Mouse (Mus musculus) heart, embryonic 13.5 days (tissue): ENCODE data around the gene Lmf1. TPM values are rescaled to one million over a fixed set of nuclear protein-coding genes. Genes with fewer than 3 reads are reported as not detected.

Experiments used
- ATAC-seq: fragments of 200-750 bp; cut with Nextera tagmentation; 2 replicates; pipeline ENCODE4 v1.8.0; 2017; ENCODE audit warnings: moderate TSS enrichment; ENCODE audit not compliant: insufficient number of reproducible peaks, low FRiP score, low TSS enrichment; ENCODE audit errors: extremely low read depth
- H3K27ac ChIP-seq: fragments of 300-500 bp; sonication (generic); replicated peaks from 2 replicates; pipeline ENCODE4 v1.5.1; 2015; ENCODE audit warnings: moderate library complexity, mild to moderate bottlenecking, inconsistent platforms
- H3K27me3 ChIP-seq: fragments of 300-500 bp; sonication (generic); replicated peaks from 2 replicates; pipeline ENCODE4 v1.6.1; 2015; ENCODE audit warnings: mild to moderate bottlenecking, inconsistent platforms
- H3K36me3 ChIP-seq: fragments of 300-500 bp; sonication (generic); 2 replicates; pipeline ENCODE4 v1.6.1; 2015; ENCODE audit warnings: mild to moderate bottlenecking, inconsistent platforms
- H3K4me1 ChIP-seq: fragments of 300-500 bp; sonication (generic); 2 replicates; pipeline ENCODE4 v1.6.1; 2015; ENCODE audit warnings: inconsistent platforms
- H3K4me2 ChIP-seq: fragments of 300-500 bp; sonication (generic); 2 replicates; pipeline ENCODE4 v1.6.1; 2015; ENCODE audit warnings: inconsistent platforms, mild to moderate bottlenecking, moderate library complexity
- H3K4me3 ChIP-seq: fragments of 300-500 bp; sonication (generic); 2 replicates; pipeline ENCODE4 v1.5.1; 2015; ENCODE audit warnings: moderate library complexity, mild to moderate bottlenecking, inconsistent platforms
- H3K9ac ChIP-seq: fragments of 300-500 bp; sonication (generic); 2 replicates; pipeline ENCODE4 v1.6.1; 2015; ENCODE audit warnings: inconsistent platforms, mild to moderate bottlenecking, moderate library complexity
- H3K9me3 ChIP-seq: fragments of 300-500 bp; sonication (generic); 2 replicates; pipeline ENCODE4 v1.6.1; 2016; ENCODE audit warnings: inconsistent platforms
- WGBS: fragments of 180-500 bp; shearing (Covaris S2); methylation state at CpG from one replicate; pipeline ENCODE4 v1.1.7; 2015; ENCODE audit warnings: mixed read lengths; 5-methylcytosine and 5-hydroxymethylcytosine counted together
- polyA plus RNA-seq: library from polyadenylated mRNA; unstranded; fragments of >200 nt; fragmentation: Nextera tagmentation; extraction: Ambion mirVana; gene quantifications from 2 replicates; pipeline ENCODE4 v1.2.1, GENCODE M21; 2015

Gene Lmf1
- polyA plus RNA-seq, 1 experiment from 2014 or later = 30.2 TPM

- 72% methylated on average over 13 of the region's 13 CpGs for WGBS
- Histone ChIP-seq H3K9me3 (no peaks in the 10 kb centered on the region), H3K4me1 (peaks cover 16% of the 10 kb centered on the region), H3K27ac (no peak overlapping the region), H3K9ac (no peak overlapping the region), H3K27me3 (no peaks in the 10 kb centered on the region), H3K36me3 (peaks cover 23% of the 10 kb centered on the region), H3K4me2 (no peak overlapping the region), H3K4me3 (no peak overlapping the region)
- no peak for ATAC-seq
These were observed 64.8 kb downstream of the Lmf1 start for GRCm38 (mm10) chr17:25643517-25644294.

GRCm38 (mm10) chr17:25644761-25645160, 65.9 kb downstream of the Lmf1 start:
- no peak for ATAC-seq
- 71% methylated on average over 3 of the region's 3 CpGs for WGBS
- Histone ChIP-seq H3K4me3 (no peak overlapping the region), H3K9ac (no peak overlapping the region), H3K36me3 (peaks cover 34% of the 10 kb centered on the region), H3K27ac (no peak overlapping the region), H3K4me2 (no peak overlapping the region), H3K27me3 (no peaks in the 10 kb centered on the region), H3K9me3 (no peaks in the 10 kb centered on the region), H3K4me1 (peaks cover 16% of the 10 kb centered on the region)

- 84% methylated on average over 9 of the region's 9 CpGs for WGBS
- H3K4me2 ChIP-seq = no peak overlapping the region
- H3K9me3 ChIP-seq = peaks cover 3% of the 10 kb centered on the region; the same call in 1 of the 2 replicates
- H3K9ac ChIP-seq = no peak overlapping the region
- H3K27ac ChIP-seq = no peak overlapping the region
- ATAC-seq = no peak
- peaks cover 42% of the 10 kb centered on the region for H3K36me3 ChIP-seq
- H3K4me3 ChIP-seq = no peak overlapping the region
- no peaks in the 10 kb centered on the region for H3K27me3 ChIP-seq
- H3K4me1 ChIP-seq = peaks cover 16% of the 10 kb centered on the region
These were observed 66.8 kb downstream of the Lmf1 start for GRCm38 (mm10) chr17:25645661-25646060.

GRCm38 (mm10) chr17:25647901-25648300, 69.0 kb downstream of the Lmf1 start:
- no peak overlapping the region for H3K4me2 ChIP-seq
- ATAC-seq = no peak
- peaks cover 5% of the 10 kb centered on the region; the same call in 1 of the 2 replicates for H3K9me3 ChIP-seq
- no peak overlapping the region for H3K9ac ChIP-seq
- H3K27me3 ChIP-seq = no peaks in the 10 kb centered on the region
- peaks cover 16% of the 10 kb centered on the region for H3K4me1 ChIP-seq
- no peak overlapping the region for H3K27ac ChIP-seq
- H3K36me3 ChIP-seq = peaks cover 42% of the 10 kb centered on the region
- WGBS = 70% methylated on average over 10 of the region's 10 CpGs
- no peak overlapping the region for H3K4me3 ChIP-seq

- H3K9me3 ChIP-seq = peaks cover 5% of the 10 kb centered on the region; the same call in 1 of the 2 replicates
- no peaks in the 10 kb centered on the region for H3K27me3 ChIP-seq
- no peak overlapping the region for H3K9ac ChIP-seq
- ATAC-seq = peak; percentile 17; the same call in 1 of the 2 replicates
- H3K4me1 ChIP-seq = peaks cover 11% of the 10 kb centered on the region
- H3K36me3 ChIP-seq = peaks cover 42% of the 10 kb centered on the region
- 41% methylated on average over 15 of the region's 15 CpGs for WGBS
- H3K4me3 ChIP-seq = no peak overlapping the region
- no peak overlapping the region for H3K4me2 ChIP-seq
- no peak overlapping the region for H3K27ac ChIP-seq
These were observed 69.9 kb downstream of the Lmf1 start for GRCm38 (mm10) chr17:25648678-25649216.

- no peak overlapping the region for H3K9ac ChIP-seq
- H3K27me3 ChIP-seq = no peaks in the 10 kb centered on the region
- peaks cover 6% of the 10 kb centered on the region for H3K4me1 ChIP-seq
- peaks cover 5% of the 10 kb centered on the region; the same call in 1 of the 2 replicates for H3K9me3 ChIP-seq
- no peak overlapping the region for H3K27ac ChIP-seq
- 83% methylated on average over 7 of the region's 7 CpGs for WGBS
- no peak for ATAC-seq
- H3K4me2 ChIP-seq = no peak overlapping the region
- H3K36me3 ChIP-seq = peaks cover 43% of the 10 kb centered on the region
- no peak overlapping the region for H3K4me3 ChIP-seq
These were observed 71.8 kb downstream of the Lmf1 start for GRCm38 (mm10) chr17:25650726-25651125.

GRCm38 (mm10) chr17:25652272-25652671, 73.4 kb downstream of the Lmf1 start:
- H3K36me3 ChIP-seq = peaks cover 49% of the 10 kb centered on the region
- H3K4me2 ChIP-seq = no peak overlapping the region
- no peak for ATAC-seq
- peaks cover 18% of the 10 kb centered on the region for H3K4me1 ChIP-seq
- no peaks in the 10 kb centered on the region for H3K27me3 ChIP-seq
- peaks cover 5% of the 10 kb centered on the region; the same call in 1 of the 2 replicates for H3K9me3 ChIP-seq
- H3K9ac ChIP-seq = no peak overlapping the region
- no peak overlapping the region for H3K4me3 ChIP-seq
- 79% methylated on average over 8 of the region's 8 CpGs for WGBS
- H3K27ac ChIP-seq = no peak overlapping the region

- Histone ChIP-seq H3K9ac (no peak overlapping the region; the same call in 1 of the 2 replicates), H3K36me3 (peaks cover 28% of the 10 kb centered on the region), H3K4me3 (no peak overlapping the region), H3K4me2 (no peak overlapping the region), H3K27me3 (no peaks in the 10 kb centered on the region), H3K4me1 (peaks cover 12% of the 10 kb centered on the region), H3K9me3 (no peaks in the 10 kb centered on the region), H3K27ac (no peak overlapping the region; the same call in 1 of the 2 replicates)
- no peak for ATAC-seq
- 73% methylated on average over 12 of the region's 12 CpGs for WGBS
These were observed 77.4 kb downstream of the Lmf1 start for GRCm38 (mm10) chr17:25656142-25656825.

- Histone ChIP-seq H3K4me1 (peaks cover 12% of the 10 kb centered on the region), H3K4me3 (no peak overlapping the region), H3K27me3 (no peaks in the 10 kb centered on the region), H3K36me3 (peaks cover 28% of the 10 kb centered on the region), H3K27ac (peak overlapping the region; percentile 33), H3K9me3 (no peaks in the 10 kb centered on the region), H3K9ac (no peak overlapping the region; the same call in 1 of the 2 replicates), H3K4me2 (no peak overlapping the region)
- 31% methylated on average over 3 of the region's 3 CpGs for WGBS
- no peak for ATAC-seq
These were observed 77.9 kb downstream of the Lmf1 start for GRCm38 (mm10) chr17:25656826-25657189.

GRCm38 (mm10) chr17:25663213-25663835, 84.4 kb downstream of the Lmf1 start:
- WGBS = 33% methylated on average over 12 of the region's 12 CpGs
- Histone ChIP-seq H3K36me3 (peaks cover 3% of the 10 kb centered on the region; the same call in 1 of the 2 replicates), H3K27ac (no peak overlapping the region), H3K27me3 (peaks cover 13% of the 10 kb centered on the region; the same call in 1 of the 2 replicates), H3K4me3 (no peak overlapping the region), H3K4me2 (no peak overlapping the region), H3K9me3 (no peaks in the 10 kb centered on the region), H3K4me1 (peaks cover 9% of the 10 kb centered on the region; the same call in 1 of the 2 replicates), H3K9ac (peak overlapping the region; percentile 24; the same call in 1 of the 2 replicates)
- no peak for ATAC-seq

GRCm38 (mm10) chr17:25665485-25665884, 86.6 kb downstream of the Lmf1 start:
- 85% methylated on average over 6 of the region's 6 CpGs for WGBS
- no peaks in the 10 kb centered on the region for H3K9me3 ChIP-seq
- H3K4me3 ChIP-seq = no peak overlapping the region
- H3K4me2 ChIP-seq = no peak overlapping the region
- peaks cover 9% of the 10 kb centered on the region; the same call in 1 of the 2 replicates for H3K4me1 ChIP-seq
- H3K27me3 ChIP-seq = peaks cover 19% of the 10 kb centered on the region; the same call in 1 of the 2 replicates
- H3K9ac ChIP-seq = no peak overlapping the region
- peaks cover 3% of the 10 kb centered on the region; the same call in 1 of the 2 replicates for H3K36me3 ChIP-seq
- ATAC-seq = no peak
- H3K27ac ChIP-seq = no peak overlapping the region
